Mouse (Mus musculus) testis, postnatal 10 days (tissue): ENCODE data around the gene Ccdc171.
"Not testable (repeated sequence)": the region's sequence is repeated elsewhere in the genome, so short reads cannot be mapped to it uniquely, and the experiment has no call there.

Experiments
- DNase-seq: peaks from one replicate; pipeline ENCODE4 v3.0.0; 2021; ENCODE audit warnings: low spot score

Ccdc171 gene

DNA sequence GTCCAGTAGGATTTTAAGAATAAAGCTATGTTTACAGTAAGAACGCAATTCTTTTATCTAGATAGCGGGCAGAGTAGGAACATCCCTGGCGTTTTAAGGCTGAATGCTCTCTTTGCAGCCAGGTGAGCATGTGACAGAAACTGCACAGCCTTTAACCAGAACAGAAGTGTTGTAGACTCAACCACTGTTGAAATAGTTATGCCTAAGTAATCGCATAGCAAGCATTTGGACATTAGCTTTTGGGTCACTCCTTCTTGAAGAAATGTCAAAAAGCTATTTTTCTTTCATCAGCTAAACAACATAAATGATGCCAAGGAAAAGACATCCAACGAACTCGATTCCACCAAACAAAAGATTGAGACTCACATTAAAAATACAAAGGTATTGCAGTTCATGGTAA is 131.7 kb downstream of the Ccdc171 start:
- DNase-seq = no peak

GRCm38 (mm10) chr4:83658415-83658814 is 133.1 kb downstream of the Ccdc171 start:
- no peak for DNase-seq

DNA sequence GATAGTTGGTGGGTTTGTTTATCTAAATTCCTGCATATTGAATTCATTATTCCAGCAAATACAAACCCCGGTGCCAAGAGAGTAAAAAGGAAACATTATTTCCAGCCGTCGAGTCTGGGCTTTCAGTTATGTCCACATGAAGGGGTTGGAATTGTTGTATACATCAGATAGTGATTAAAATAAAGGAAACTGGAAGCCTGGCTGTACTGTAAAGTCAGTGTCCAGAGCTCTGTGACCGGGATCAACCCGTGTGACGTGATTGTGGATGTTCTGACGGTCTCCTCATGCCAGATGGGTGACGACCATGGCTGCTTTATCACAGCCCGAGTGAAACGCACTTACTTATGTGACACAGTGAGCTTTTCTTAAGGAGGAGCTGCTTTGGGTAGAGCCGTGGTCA is 134.1 kb downstream of the Ccdc171 start:
- DNase-seq = no peak

GRCm38 (mm10) chr4:83661519-83662271 is 136.3 kb downstream of the Ccdc171 start:
- DNase-seq = no peak

GRCm38 (mm10) chr4:83662301-83662700 is 137.0 kb downstream of the Ccdc171 start:
- no peak for DNase-seq

DNA sequence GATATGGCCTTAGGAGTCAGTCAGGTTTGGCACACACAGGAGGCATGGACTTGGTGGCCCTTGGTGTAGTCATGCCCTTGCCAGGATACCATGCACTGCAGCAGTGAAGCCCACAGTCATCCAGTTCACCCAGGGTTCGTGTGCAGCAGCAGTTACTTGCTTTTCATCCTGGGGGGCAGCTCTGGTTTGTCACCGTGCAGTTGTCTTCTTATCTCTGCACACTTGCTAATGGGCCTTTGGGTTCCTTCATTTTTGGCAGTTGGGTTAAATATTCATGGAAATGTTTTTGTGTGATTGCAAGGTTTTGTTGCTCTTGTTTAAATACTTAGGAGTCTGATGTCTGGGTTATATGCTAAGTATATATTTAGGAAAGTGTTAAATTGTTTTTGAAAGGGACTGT is 144.2 kb downstream of the Ccdc171 start:
- no peak for DNase-seq

- DNase-seq = not testable (repeated sequence)
Measured at GRCm38 (mm10) chr4:83675308-83675707, 150.0 kb downstream of the Ccdc171 start.

- DNase-seq = no peak
Measured at GRCm38 (mm10) chr4:83676444-83676843, 151.1 kb downstream of the Ccdc171 start.

DNA sequence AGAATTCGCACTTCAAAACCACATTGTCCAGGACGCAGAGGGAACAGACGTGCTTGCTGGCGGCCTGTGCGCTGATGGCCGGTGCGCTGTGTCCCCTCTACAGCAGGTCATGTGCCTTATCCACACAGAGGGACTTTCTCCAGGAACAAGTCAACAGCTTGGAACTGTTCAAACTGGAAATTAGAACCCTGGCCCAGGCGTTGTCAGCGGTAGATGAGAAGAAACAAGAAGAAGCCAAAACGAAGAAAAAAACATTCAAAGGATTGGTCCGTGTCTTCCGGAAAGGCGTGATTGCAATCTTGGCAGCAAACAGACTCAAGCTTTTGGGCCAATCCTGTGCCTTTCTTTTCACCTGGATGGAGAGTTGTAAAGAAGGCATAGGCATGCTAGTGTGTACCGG is 155.7 kb downstream of the Ccdc171 start:
- DNase-seq = no peak

GRCm38 (mm10) chr4:83682866-83683265 is 157.5 kb downstream of the Ccdc171 start:
- DNase-seq = no peak

DNA sequence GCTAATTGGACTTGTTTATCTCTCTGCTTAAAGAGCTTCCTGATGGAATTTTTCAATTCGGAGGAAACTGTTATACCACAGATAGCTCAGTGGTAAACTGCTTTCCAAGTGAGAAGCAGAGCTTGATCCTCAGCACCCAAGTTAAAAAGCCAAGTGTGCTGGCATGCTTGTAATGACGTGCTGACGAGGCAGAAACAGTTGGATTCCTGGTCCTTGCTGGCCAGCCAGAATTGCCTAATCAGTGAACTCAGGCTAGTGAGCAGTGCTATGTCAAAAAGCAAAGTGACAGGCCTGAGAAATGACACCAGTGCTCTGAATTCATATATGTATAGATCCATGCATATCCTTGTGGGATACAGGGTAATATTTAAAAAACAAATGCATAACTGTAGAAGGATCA is 174.8 kb downstream of the Ccdc171 start:
- no peak for DNase-seq

GRCm38 (mm10) chr4:83716996-83717395 is 191.7 kb downstream of the Ccdc171 start:
- DNase-seq = no peak

GRCm38 (mm10) chr4:83719816-83720215 is 194.5 kb downstream of the Ccdc171 start:
- DNase-seq = no peak

GRCm38 (mm10) chr4:83725136-83725535 is 199.8 kb downstream of the Ccdc171 start:
- DNase-seq = no peak

GRCm38 (mm10) chr4:83739137-83739890 is 214.0 kb downstream of the Ccdc171 start:
- DNase-seq = no peak

- no peak for DNase-seq
Measured at GRCm38 (mm10) chr4:83739891-83740277, 214.5 kb downstream of the Ccdc171 start.

GRCm38 (mm10) chr4:83742806-83743460 is 217.6 kb downstream of the Ccdc171 start:
- no peak for DNase-seq

DNA sequence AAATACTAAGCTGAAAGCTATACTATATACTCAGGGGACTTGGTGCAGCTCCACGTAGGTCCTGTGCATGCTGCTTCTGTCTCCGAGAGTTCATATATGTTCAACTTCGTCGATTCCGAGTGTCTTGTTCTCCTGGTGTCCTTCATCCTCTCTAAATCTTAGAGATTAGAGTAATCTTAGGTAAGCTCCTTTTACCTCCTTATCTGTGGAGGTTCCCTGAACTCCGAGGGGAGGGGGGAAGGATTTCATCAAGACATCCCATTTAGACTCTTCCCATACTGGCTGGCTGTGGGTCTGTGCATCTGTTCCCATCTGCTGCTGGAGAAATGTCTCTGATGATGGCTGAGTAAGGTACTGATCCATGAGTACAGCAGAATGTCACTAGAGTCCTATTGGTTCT is 249.8 kb downstream of the Ccdc171 start:
- no peak for DNase-seq

- DNase-seq = no peak
Measured at GRCm38 (mm10) chr4:83780044-83780443, 254.7 kb downstream of the Ccdc171 start.

DNA sequence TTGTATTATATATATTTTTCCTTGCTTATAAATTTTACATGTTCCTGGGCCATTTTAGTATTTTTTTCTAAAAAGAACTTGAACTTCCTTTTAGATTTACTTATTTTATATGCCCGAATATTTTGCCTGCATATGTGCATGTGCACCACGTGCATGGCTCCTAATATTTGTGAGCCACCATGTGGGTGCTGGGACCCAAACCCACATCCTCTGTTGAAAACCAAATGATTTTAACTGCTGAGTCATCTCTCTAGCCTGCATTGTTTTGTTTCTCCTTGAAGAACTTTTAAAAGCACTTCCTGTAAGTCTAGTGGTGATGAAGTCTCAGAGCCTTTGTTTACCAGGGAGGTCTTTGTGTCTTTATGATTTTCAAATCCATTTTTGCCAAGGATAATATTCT is 259.8 kb downstream of the Ccdc171 start:
- no peak for DNase-seq

GRCm38 (mm10) chr4:83791811-83792210 is 266.5 kb downstream of the Ccdc171 start:
- DNase-seq = no peak

DNA sequence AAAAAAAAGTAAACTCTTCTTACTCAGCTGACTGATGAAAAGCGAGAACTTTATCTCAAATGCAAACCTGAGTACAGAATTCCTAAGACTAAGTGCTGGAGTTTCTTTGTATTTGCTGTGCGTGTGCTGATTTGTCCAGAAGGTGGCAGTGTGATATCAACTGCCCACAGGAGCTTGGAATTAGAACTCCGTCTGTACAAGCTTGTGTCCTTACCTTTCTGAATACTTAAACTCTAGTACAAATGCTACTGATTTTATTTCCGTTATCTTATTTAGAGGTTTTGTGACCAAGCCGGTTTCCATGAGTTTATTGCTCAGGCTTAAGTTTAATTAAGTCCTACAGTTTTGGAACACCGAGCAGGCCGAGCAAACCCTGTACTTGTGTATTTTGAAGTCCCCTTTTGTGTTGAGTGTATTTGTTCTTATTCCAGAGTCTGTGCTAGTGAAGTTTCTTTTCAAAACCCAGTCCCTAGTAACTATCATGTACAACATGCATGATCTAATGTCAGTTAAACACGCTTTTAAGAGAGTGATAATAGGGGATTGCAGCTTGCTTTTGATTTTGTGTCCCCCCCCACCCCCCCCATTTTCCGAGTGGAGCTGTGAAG is 269.1 kb downstream of the Ccdc171 start:
- peak; percentile 65 for DNase-seq
